In genomic region chr5:111114597-111114996, GRCm38 (mm10) we compare ENCODE assay signal across 13 mouse cellular contexts.
"Had no signal": no experiment of that assay in that cellular context is flagged by ENCODE, and none has a peak within 500 bp of the region (broad histone marks: within the 10 kb centered on the region; RNA-seq: fewer than 3 reads in every experiment).

No protein-coding gene starts in this region.

- H3K27me3 ChIP-seq: midbrain, embryonic 13.5 days; midbrain, embryonic 15.5 days; neural tube, embryonic 12.5 days; stomach, embryonic 15.5 days had no signal

- DNase-seq: lung, embryonic 14.5 days; lung, postnatal 10 days; lung, postnatal 4 days; right cerebral cortex, postnatal 14 days; thymus, adult 2 months; thymus, postnatal 25 days; thymus, postnatal 4 days had no signal

- H3K9me3 ChIP-seq: midbrain, embryonic 13.5 days; midbrain, embryonic 15.5 days; neural tube, embryonic 12.5 days; stomach, embryonic 15.5 days had no signal

- H3K9ac ChIP-seq: lung, embryonic 14.5 days; midbrain, embryonic 13.5 days; midbrain, embryonic 15.5 days; neural tube, embryonic 12.5 days; stomach, embryonic 15.5 days had no signal

- H3K4me3 ChIP-seq: midbrain, embryonic 13.5 days; midbrain, embryonic 15.5 days; neural tube, embryonic 12.5 days; stomach, embryonic 15.5 days had no signal

- H3K27ac ChIP-seq: midbrain, embryonic 13.5 days; midbrain, embryonic 15.5 days; neural tube, embryonic 12.5 days; stomach, embryonic 15.5 days; stomach, postnatal 0 days had no signal

- ATAC-seq: midbrain, embryonic 13.5 days; midbrain, embryonic 15.5 days had no signal

- H3K36me3 ChIP-seq: midbrain, embryonic 13.5 days; midbrain, embryonic 15.5 days; neural tube, embryonic 12.5 days; stomach, embryonic 15.5 days had no signal

- H3K4me2 ChIP-seq: lung, embryonic 14.5 days; midbrain, embryonic 11.5 days; midbrain, embryonic 13.5 days; midbrain, embryonic 15.5 days; neural tube, embryonic 12.5 days; stomach, embryonic 15.5 days had no signal
